Mouse (Mus musculus): ENCODE measurements around the gene Rbfox3.

Rbfox3 gene

GRCm38 (mm10) chr11:118878605-118879245, 32.7 kb downstream of the Rbfox3 start:
- no peak for DNase-seq

DNA sequence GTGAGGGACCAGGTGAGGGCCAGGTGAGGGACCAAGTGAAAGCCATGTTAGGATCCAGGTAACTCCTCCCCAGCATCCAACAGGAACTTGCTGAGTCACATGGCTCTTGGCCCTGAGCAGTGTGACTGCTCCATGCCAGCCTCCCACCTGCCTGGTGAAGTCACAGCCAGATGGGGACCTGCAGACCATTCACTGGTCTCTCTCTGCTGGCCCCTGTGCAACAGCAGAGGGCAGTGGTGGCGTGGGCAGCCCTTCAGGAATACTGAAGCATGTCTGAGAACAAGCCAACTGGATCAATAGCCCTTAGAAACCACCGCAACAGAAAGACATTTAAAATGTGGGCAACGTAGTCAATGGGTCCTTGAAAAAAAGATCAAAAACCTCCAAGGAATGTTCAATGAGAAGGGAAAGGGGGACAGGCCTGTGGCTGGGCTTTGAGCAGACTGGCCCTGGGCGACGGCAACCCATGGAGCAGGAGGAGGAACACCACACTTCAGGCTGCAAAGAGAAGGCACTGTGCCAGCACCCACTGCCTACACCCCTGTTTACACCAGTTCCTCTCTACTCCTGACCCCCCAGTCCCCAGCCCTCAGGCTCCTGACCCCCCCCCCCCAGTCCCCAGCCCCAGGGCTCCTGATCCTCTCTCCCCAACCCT, 36.0 kb downstream of the Rbfox3 start:
- no peak for DNase-seq

- no peak for DNase-seq
These were observed 36.8 kb downstream of the Rbfox3 start for GRCm38 (mm10) chr11:118874487-118875095.

- no peak for DNase-seq
These were observed 37.4 kb downstream of the Rbfox3 start for GRCm38 (mm10) chr11:118874022-118874421.

GRCm38 (mm10) chr11:118871527-118871926, 39.9 kb downstream of the Rbfox3 start:
- DNase-seq = no peak

DNA sequence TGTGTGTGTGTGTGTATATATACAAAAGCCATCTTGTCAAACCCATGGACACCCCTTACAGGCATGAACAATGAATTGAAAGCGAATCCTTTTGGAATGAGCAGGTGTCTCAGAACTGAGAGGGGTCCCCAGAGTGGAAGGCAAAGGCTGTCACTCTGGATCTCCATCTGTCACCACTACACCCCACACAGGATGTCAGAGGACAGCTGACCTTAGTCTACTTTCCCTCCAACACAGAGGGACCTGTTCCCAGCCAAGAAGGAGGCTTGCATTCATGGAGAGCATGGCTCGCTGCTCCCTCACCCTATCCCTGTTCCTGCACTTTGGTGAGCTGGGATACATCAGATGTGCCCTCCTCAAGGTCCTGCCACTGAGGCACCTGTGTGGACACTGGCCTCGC, 48.0 kb downstream of the Rbfox3 start:
- no peak for DNase-seq

DNA sequence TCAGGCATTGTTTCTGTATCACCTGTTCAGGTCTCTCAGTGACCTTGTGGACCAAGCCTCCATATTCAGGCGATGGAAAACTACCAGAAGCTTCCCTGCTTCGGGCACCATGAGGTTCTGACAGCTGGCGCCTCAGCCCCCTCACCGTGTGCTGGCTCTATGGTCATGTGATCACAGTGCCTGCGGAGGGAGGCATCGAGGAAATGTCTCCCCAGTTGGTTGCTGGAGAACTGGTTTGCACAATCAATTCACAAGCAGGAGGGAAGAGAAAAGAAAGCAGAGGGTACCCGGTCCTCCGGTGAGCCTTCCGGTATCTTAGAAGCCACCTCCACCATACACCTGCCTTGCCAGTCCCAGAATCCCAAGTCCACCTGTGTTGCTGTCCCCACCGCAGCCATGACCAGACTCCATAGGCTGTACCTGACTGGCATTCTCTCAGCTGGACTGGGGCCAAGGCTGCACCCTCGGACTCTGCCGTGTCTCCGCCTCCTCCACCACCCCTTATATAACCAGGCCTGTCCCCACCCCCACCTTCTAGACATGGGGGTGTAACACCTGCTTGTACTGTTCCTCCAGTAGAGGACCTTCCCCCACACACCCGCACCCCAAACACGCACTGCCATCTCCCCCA, 49.5 kb downstream of the Rbfox3 start:
- peak; percentile 2 for DNase-seq

- peak; percentile 3 for DNase-seq
These were observed 50.2 kb downstream of the Rbfox3 start for GRCm38 (mm10) chr11:118861246-118861645.

DNA sequence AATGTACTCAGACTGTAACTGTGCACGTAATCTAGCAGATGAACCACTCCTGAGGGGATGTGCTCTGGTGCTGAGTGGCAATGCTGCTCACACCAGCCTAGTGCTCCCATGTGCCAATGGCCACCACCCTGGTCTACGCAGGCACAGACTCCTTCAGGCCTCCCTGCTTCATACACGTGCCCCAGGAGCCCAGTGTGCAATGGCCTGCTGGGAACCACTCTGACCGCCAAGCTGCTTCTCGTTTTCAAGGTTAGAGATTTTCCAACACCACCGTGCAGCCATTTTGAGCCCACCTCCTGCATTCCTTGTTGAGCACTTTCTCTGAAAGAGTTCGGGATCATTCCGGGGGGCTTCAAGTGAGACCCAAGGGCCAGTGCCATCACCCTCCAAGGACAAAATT, 50.6 kb downstream of the Rbfox3 start:
- no peak for DNase-seq

DNA sequence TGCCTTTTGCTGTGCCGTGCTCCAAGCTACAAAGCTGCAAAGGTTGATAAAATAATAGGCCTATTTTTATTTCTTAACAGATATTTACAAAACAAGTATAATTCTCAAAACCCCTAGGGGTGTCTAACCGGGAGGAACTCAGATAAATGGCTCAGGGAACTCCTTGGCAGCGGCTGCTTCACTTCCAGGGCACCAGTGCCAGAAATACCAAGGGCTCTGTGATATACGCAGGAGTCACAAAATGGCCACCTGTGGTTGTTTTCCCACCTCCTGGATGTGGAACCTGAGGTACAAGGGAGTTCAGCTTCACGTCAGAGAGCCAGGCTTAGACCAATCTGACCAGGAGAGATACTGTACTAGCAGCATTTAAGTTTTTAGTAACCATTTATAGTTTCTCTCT, 51.6 kb downstream of the Rbfox3 start:
- DNase-seq = no peak

DNA sequence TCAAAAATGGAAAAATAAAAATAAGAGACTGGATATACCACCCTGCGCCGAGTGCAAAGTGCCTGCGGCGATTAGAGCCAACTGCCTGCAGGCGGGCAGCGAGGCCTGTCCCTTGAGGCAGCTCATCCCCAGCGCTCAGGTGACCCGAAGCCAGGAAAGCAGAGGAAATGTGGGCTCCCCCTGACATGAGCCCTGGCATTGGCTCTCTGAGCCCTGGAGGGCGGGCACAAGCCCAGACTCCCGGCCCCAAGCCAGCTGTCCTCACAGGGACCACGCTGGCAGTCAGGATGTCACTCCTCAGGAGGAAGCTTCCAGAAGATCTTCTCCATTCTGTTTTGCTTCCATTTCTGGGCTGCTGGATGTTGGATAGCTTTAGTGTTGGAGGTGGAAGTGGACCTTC, 53.1 kb downstream of the Rbfox3 start:
- no peak for DNase-seq

- no peak for DNase-seq
These were observed 60.0 kb downstream of the Rbfox3 start for GRCm38 (mm10) chr11:118851391-118851790.

- DNase-seq = no peak
These were observed 63.4 kb downstream of the Rbfox3 start for GRCm38 (mm10) chr11:118847986-118848385.

DNA sequence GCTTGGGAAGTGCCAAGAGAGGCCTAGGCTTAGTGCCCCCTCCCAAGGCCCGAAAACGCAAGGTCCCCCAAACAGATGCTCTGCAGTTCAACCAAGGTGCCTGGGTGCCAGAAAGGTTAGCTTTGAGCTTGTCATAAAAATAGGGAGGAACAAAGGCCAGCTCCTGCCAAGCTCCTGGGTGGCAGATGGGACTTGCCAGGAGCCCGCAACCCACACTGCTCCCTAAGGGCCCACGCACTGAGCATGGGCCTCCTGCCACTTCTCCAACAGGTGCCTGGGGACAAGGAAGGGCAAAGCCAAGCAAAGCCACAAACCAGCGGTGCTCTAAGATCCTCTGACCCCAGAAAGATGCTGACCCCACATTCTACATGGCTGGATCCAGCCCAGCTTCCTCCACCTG, 70.4 kb downstream of the Rbfox3 start:
- DNase-seq = no peak

GRCm38 (mm10) chr11:118838167-118838566, 73.2 kb downstream of the Rbfox3 start:
- no peak for DNase-seq

GRCm38 (mm10) chr11:118836889-118837288, 74.5 kb downstream of the Rbfox3 start:
- DNase-seq = no peak

DNA sequence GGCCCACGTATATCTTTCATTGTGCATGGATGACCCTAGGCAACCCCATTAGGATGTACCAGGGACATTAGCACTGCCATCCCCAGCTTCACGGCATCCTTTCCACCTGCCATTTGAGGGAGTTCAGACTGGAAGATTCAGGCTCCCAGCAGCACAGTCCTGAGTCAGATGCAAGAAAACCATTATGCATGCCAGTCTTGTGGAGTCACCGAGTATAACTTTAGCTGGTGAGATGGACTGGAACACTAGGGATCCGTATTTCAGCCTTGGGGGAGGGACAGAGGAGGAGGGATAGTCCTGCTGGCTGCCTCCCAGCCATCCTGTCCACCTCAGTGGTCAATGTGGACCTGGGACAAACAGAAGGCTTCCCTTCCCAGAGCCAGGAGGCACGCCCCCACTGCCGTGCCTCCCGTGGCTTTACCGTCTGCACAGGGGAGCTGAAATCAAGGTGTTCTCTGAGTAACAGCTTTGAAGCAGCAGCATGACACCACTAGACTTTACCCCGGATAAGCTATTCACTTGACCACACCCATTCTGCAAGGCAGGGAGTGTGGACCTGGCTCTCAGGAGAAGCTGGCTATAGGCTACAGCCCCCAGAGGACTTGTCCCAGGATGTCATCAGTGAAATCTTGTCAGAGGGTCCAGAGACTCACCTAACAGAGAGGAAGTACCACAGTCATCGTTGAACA, 78.5 kb downstream of the Rbfox3 start:
- peak; percentile 12 for DNase-seq

- no peak for DNase-seq
These were observed 79.7 kb downstream of the Rbfox3 start for GRCm38 (mm10) chr11:118831730-118832129.

- DNase-seq = peak; percentile 38
These were observed 85.9 kb downstream of the Rbfox3 start for GRCm38 (mm10) chr11:118825280-118826094.

GRCm38 (mm10) chr11:118821353-118821752, 90.0 kb downstream of the Rbfox3 start:
- no peak for DNase-seq

DNA sequence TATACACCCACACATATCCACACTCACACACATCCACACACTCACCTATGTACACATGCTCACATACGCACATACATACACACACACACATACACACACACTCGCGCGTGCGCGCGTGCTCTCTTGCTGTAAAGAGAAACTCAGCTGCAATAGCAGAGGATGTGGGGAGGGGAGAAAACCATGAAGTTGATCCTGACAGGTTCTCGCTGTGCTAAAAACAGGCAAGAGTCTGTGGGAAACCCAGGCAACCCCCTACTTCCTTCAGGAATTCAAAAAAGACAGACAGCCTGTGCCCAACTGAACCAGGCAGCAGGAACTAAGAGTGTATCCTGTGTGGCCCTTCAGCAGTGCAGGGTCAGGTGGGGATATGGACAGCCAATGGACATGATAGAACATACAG, 92.9 kb downstream of the Rbfox3 start:
- DNase-seq = no peak

DNA sequence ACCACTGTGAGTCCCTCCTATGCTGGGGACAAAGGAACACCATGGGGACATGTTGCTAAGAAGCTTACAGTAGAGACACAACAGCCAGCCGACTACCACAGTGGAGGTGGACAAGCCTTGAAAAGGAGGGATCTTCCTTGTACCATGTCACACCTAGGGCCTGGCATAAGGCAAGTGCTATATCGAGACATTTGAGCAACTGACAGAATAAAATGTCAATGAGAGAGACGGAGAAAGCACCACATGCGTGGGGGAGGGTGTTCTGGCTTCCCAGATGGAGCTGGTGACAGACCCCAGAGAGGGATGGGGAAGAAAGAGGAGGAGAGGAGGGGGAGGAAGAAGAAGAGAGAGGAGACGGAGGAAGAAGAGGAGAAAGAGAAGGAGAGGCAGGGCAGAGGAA, 96.3 kb downstream of the Rbfox3 start:
- DNase-seq = no peak

All from kidney, adult 9 months (tissue).